ENCODE assay signal across 9 mouse cellular contexts in genomic region chr5:120288036-120288684, GRCm38 (mm10).
DNase-seq lines count a peak whose midpoint lies in the region; ATAC-seq and TF ChIP-seq lines count a peak whose summit lies in the region.
"Had no signal": no experiment of that assay in that cellular context is flagged by ENCODE, and none has a peak within 500 bp of the region (broad histone marks: within the 10 kb centered on the region; RNA-seq: fewer than 3 reads in every experiment).

No protein-coding gene starts in this region.

- H3K27ac ChIP-seq in ES-E14 (ENCODE audit: insufficient read depth, low read depth, low read length, poor library complexity, severe bottlenecking), result no peak overlapping the region
- peak overlapping the region; percentile 80 for H3K27ac ChIP-seq in hindbrain, embryonic 12.5 days
- H3K27ac ChIP-seq in midbrain, embryonic 16.5 days (ENCODE audit: low read length), result peak overlapping the region; percentile 50

- no peak for DNase-seq in ES-E14 (ENCODE audit: low read depth, low spot score)
- peak; percentile 77 for DNase-seq in embryo, embryonic 11 days
- no peak for DNase-seq in spleen, postnatal 4 days (ENCODE audit: low spot score in 2 of 2)
- DNase-seq in yolk sac, embryonic 10.5 days (ENCODE audit: low spot score), result no peak
- DNase-seq: kidney, postnatal 10 days; liver had no signal

- peaks cover 0 to 2% of the 10 kb centered on the region in 2 experiments; a peak in 1 of 4 replicates for H3K4me1 ChIP-seq in ES-E14 (ENCODE audit: control insufficient read depth in 2 of 2, insufficient read depth in 2 of 2, low read length in 2 of 2, poor library complexity in 1 of 2)
- peaks cover 29% of the 10 kb centered on the region for H3K4me1 ChIP-seq in hindbrain, embryonic 12.5 days
- H3K4me1 ChIP-seq in midbrain, embryonic 16.5 days (ENCODE audit: control insufficient read depth, insufficient read depth, low read length), result peaks cover 11% of the 10 kb centered on the region

- peak; percentile 42; the same call in 1 of the 2 replicates for ATAC-seq in hindbrain, embryonic 12.5 days (ENCODE audit: low FRiP score)
- peak; percentile 80; the same call in 1 of the 2 replicates for ATAC-seq in midbrain, embryonic 16.5 days
- no peak for ATAC-seq in cerebellum, adult (ENCODE audit: insufficient number of reproducible peaks, low FRiP score, low TSS enrichment)

- peak overlapping the region; percentile 23 to 46; a peak in 3 of 4 replicates for H3K4me3 ChIP-seq in ES-E14 (ENCODE audit: insufficient read depth in 1 of 2, low read depth in 1 of 2, low read length in 2 of 2, poor library complexity in 1 of 2, severe bottlenecking in 1 of 2)
- H3K4me3 ChIP-seq in hindbrain, embryonic 12.5 days, result no peak overlapping the region
- H3K4me3 ChIP-seq in midbrain, embryonic 16.5 days (ENCODE audit: low read depth, low read length), result no peak overlapping the region

- H3K9ac ChIP-seq in ES-E14 (ENCODE audit: insufficient read depth, low read depth, low read length, poor library complexity, severe bottlenecking), result peak overlapping the region; percentile 59; the same call in 1 of the 2 replicates
- no peak overlapping the region for H3K9ac ChIP-seq in hindbrain, embryonic 12.5 days
- H3K9ac ChIP-seq in midbrain, embryonic 16.5 days (ENCODE audit: low read depth, low read length), result no peak overlapping the region

- 7% methylated on average over 22 of the region's 23 CpGs for WGBS in hindbrain, embryonic 12.5 days
- WGBS in midbrain, embryonic 16.5 days, result under 1% methylated on average over 23 of the region's 23 CpGs

- H3K9me3 ChIP-seq in ES-E14 (ENCODE audit: control insufficient read depth, insufficient read depth, low read depth, low read length), result no peaks in the 10 kb centered on the region
- 0 out of 2 replicates have a peak, but pooled peaks cover 4% of the 10 kb centered on the region for H3K9me3 ChIP-seq in hindbrain, embryonic 12.5 days (replicated peaks)
- H3K9me3 ChIP-seq in midbrain, embryonic 16.5 days (replicated peaks; ENCODE audit: control insufficient read depth, low read length, poor library complexity, severe bottlenecking), result no peaks in the 10 kb centered on the region

- H3K27me3 ChIP-seq in hindbrain, embryonic 12.5 days, result peaks cover 62% of the 10 kb centered on the region
- no peaks in the 10 kb centered on the region for H3K27me3 ChIP-seq in midbrain, embryonic 16.5 days (ENCODE audit: control insufficient read depth, insufficient read depth, low read depth, low read length)

- H3K4me2 ChIP-seq in hindbrain, embryonic 12.5 days (replicated peaks), result peak overlapping the region; percentile 26
- peak overlapping the region; percentile 40 for H3K4me2 ChIP-seq in midbrain, embryonic 16.5 days (ENCODE audit: low read length)

- no peaks in the 10 kb centered on the region for H3K36me3 ChIP-seq in ES-E14 (ENCODE audit: control insufficient read depth, insufficient read depth, low read length, poor library complexity, severe bottlenecking)
- H3K36me3 ChIP-seq in hindbrain, embryonic 12.5 days, result no peaks in the 10 kb centered on the region
- no peaks in the 10 kb centered on the region for H3K36me3 ChIP-seq in midbrain, embryonic 16.5 days (ENCODE audit: control insufficient read depth, insufficient read depth, low read length)

- in situ Hi-C loops in ES-E14 (cut with MboI; ENCODE audit: low sequenced_read_pairs in 2 of 2, unreplicated experiment in 2 of 2), result no loop called here

TF ChIP-seq in ES-E14, 5 proteins besides CTCF, POLR2A, EP300 and RAD21:
- TF ChIP-seq MAFK (IDR thresholded peaks at IDR 0.05; ENCODE audit: insufficient read depth, low read depth, low read length), result no peak
- TF ChIP-seq HCFC1 (IDR thresholded peaks at IDR 0.05; ENCODE audit: borderline replicate concordance, insufficient read depth, low read length), result no peak
- TF ChIP-seq ZNF384 (IDR thresholded peaks at IDR 0.05; ENCODE audit: low read depth, low read length), result no peak
- no peak for TF ChIP-seq ZC3H11A (IDR thresholded peaks at IDR 0.05; ENCODE audit: borderline replicate concordance, low read depth, low read length)
- no peak for TF ChIP-seq CHD2 (IDR thresholded peaks at IDR 0.05; ENCODE audit: low read depth, low read length)

Comparison
In these comparisons a context has a peak if more than half of its experiments do, and no peak if none do; other contexts are left out.
1. H3K4me3 ChIP-seq: peak in ES-E14 (2 of 2); none in hindbrain, embryonic 12.5 days (single experiment) and midbrain, embryonic 16.5 days (single experiment).